Mouse (Mus musculus): ENCODE data around the gene Doc2g. TPM values are rescaled to one million over a fixed set of nuclear protein-coding genes. Genes with fewer than 3 reads are reported as not detected.

The Doc2g gene
- polyA plus RNA-seq, 1 experiment: 8.9 TPM

GRCm38 (mm10) chr19:3988066-3988465, 15.0 kb upstream of the Doc2g start:
- no peak for TF ChIP-seq GATA1 (IDR thresholded peaks at IDR 0.05; ENCODE audit: low read length)

- TF ChIP-seq GATA1 (IDR thresholded peaks at IDR 0.05; ENCODE audit: low read length): no peak
Observed at GRCm38 (mm10) chr19:3988750-3989149, 14.4 kb upstream of the Doc2g start.

GRCm38 (mm10) chr19:3990804-3991203, 12.3 kb upstream of the Doc2g start:
- TF ChIP-seq GATA1 (IDR thresholded peaks at IDR 0.05; ENCODE audit: low read length): no peak

GRCm38 (mm10) chr19:3991562-3991961, 11.6 kb upstream of the Doc2g start:
- no peak for TF ChIP-seq GATA1 (IDR thresholded peaks at IDR 0.05; ENCODE audit: low read length)

DNA sequence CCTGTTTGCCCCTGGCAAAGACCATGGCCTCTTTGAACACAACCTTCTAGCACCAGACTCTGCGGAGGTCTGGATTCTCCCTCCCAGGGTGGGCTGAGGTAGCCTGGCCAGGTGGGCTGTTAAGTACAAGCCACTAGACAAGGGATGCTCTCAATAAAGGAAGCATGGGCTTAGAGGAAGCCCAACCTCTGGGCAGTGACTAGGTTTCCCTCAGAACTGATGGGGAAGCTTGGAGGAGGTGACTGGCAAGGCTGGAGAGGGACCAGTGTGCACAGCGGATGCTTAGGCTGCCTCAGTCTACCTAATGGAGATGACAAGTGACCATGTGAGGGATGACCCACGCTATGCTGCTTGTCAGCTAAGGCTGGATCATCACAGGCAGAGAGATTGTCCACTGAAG, 11.1 kb upstream of the Doc2g start:
- no peak for TF ChIP-seq GATA1 (IDR thresholded peaks at IDR 0.05; ENCODE audit: low read length)

- no peak for TF ChIP-seq GATA1 (IDR thresholded peaks at IDR 0.05; ENCODE audit: low read length)
Observed at GRCm38 (mm10) chr19:3992416-3992815, 10.7 kb upstream of the Doc2g start, which contains the start of gene Tbx10. Gene Tbx10, plus strand, starts transcription at chr19:3992752.

- no peak for TF ChIP-seq GATA1 (IDR thresholded peaks at IDR 0.05; ENCODE audit: low read length)
Observed at GRCm38 (mm10) chr19:3994932-3995331, 8.2 kb upstream of the Doc2g start.

GRCm38 (mm10) chr19:3995505-3995904, 7.6 kb upstream of the Doc2g start:
- TF ChIP-seq GATA1 (IDR thresholded peaks at IDR 0.05; ENCODE audit: low read length): no peak

- TF ChIP-seq GATA1 (IDR thresholded peaks at IDR 0.05; ENCODE audit: low read length): no peak
Observed at GRCm38 (mm10) chr19:3996106-3996505, 7.0 kb upstream of the Doc2g start.

DNA sequence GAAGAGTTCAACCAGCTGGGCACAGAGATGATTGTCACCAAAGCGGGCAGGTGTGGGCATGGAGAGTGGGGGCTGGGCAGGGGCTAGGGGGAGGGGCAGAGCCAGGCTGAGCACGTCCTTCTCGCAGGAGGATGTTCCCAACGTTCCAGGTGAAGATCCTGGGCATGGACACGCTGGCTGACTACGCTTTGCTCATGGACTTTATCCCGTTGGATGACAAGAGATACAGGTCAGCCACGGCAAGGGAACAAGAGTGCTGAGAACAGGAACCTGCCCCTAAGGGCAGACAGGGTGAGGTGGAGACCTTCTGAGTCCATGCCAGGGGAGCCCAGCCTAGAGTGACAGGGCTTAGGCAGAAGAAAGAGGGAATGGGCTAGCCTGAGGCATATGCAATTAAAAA, 6.4 kb upstream of the Doc2g start:
- TF ChIP-seq GATA1 (IDR thresholded peaks at IDR 0.05; ENCODE audit: low read length): no peak

GRCm38 (mm10) chr19:3997231-3997630, 5.9 kb upstream of the Doc2g start:
- no peak for TF ChIP-seq GATA1 (IDR thresholded peaks at IDR 0.05; ENCODE audit: low read length)

GRCm38 (mm10) chr19:3998335-3998734, 4.8 kb upstream of the Doc2g start:
- no peak for TF ChIP-seq GATA1 (IDR thresholded peaks at IDR 0.05; ENCODE audit: low read length)

DNA sequence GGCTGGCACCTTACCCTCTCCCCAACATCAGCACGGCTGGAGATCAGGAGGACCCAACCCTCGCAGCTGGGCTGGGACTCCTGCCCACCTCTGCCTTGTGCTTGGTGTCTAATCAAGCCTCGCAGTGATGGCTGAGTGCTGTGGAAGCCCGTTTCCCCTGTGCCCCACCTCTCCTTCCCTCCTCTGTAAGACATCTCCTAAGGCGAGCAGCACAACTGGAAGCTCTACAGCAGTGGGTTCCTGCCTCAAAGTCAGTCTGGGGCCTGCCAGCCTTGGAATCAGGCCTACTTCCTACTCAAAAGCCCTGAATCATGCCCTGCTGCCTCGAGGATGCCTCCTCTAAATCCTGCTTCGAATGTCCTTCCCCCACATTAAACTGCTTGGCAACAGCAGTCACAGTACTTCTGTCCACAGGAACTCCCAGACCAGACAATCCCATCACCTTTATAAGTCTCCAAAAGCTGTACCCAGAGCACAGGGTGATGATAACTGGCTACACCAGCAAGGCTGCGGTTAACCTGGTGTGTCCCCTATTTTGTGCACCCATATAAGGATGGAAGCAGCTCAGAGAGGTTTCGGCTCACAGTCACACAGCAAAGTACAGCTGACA, 3.9 kb upstream of the Doc2g start:
- no peak for TF ChIP-seq GATA1 (IDR thresholded peaks at IDR 0.05; ENCODE audit: low read length)

GRCm38 (mm10) chr19:4000119-4000900, 2.8 kb upstream of the Doc2g start, which contains the start of the genes Nudt8 and Gm49405:
Gene Nudt8, plus strand, starts transcription at chr19:4000580.
Gene Gm49405, plus strand, starts transcription at chr19:4000626.
- TF ChIP-seq GATA1 (IDR thresholded peaks at IDR 0.05; ENCODE audit: low read length): no peak

- TF ChIP-seq GATA1 (IDR thresholded peaks at IDR 0.05; ENCODE audit: low read length): no peak
Observed at GRCm38 (mm10) chr19:4000949-4001525, 2.1 kb upstream of the Doc2g start.

- TF ChIP-seq GATA1 (IDR thresholded peaks at IDR 0.05; ENCODE audit: low read length): no peak
Observed at GRCm38 (mm10) chr19:4001752-4002151, 1.4 kb upstream of the Doc2g start.
